In genomic region chr17:26958880-26959279, GRCm38 (mm10) we compare ENCODE assay signal across 26 mouse cellular contexts. TPM values are rescaled to one million over a fixed set of nuclear protein-coding genes. Genes with fewer than 3 reads are reported as not detected.
DNase-seq lines count a peak whose midpoint lies in the region; ATAC-seq and TF ChIP-seq lines count a peak whose summit lies in the region.
"Had no signal": no experiment of that assay in that cellular context is flagged by ENCODE, and none has a peak within 500 bp of the region (broad histone marks: within the 10 kb centered on the region; RNA-seq: fewer than 3 reads in every experiment).

No protein-coding gene starts in this region.

- H3K4me3 ChIP-seq in liver, postnatal 0 days (ENCODE audit: low read depth, low read length) = no peak overlapping the region
- no peak overlapping the region for H3K4me3 ChIP-seq in hindbrain, postnatal 0 days (ENCODE audit: low read length)
- H3K4me3 ChIP-seq: erythroblast, embryonic 14.5 days; forebrain, embryonic 12.5 days; hindbrain, embryonic 13.5 days had no signal

- 0 out of 2 replicates have a peak, but pooled peaks cover 3% of the 10 kb centered on the region for H3K36me3 ChIP-seq in liver, postnatal 0 days (replicated peaks; ENCODE audit: insufficient read depth, low read length)
- H3K36me3 ChIP-seq in hindbrain, postnatal 0 days (ENCODE audit: insufficient read depth, low read length) = peaks cover 77% of the 10 kb centered on the region

- no peak for ATAC-seq in liver, postnatal 0 days
- no peak for ATAC-seq in hindbrain, postnatal 0 days
- ATAC-seq: CD4-positive, CD25-positive, alpha-beta regulatory T cell, adult 4 months; inflammation-experienced regulatory T-cells, adult 6 months had no signal

- no peak overlapping the region for H3K27ac ChIP-seq in liver, postnatal 0 days (ENCODE audit: low read depth)
- H3K27ac ChIP-seq in hindbrain, postnatal 0 days = no peak overlapping the region
- H3K27ac ChIP-seq: forebrain, embryonic 12.5 days; hindbrain, embryonic 13.5 days; macrophage had no signal

- H3K9me3 ChIP-seq in liver, postnatal 0 days (ENCODE audit: low read length) = no peaks in the 10 kb centered on the region
- H3K9me3 ChIP-seq in hindbrain, postnatal 0 days (ENCODE audit: low read length) = no peaks in the 10 kb centered on the region
- H3K9me3 ChIP-seq: forebrain, embryonic 12.5 days; hindbrain, embryonic 13.5 days had no signal

- H3K27me3 ChIP-seq in liver, postnatal 0 days (ENCODE audit: insufficient read depth, low read length) = no peaks in the 10 kb centered on the region
- H3K27me3 ChIP-seq in hindbrain, postnatal 0 days (ENCODE audit: insufficient read depth, low read length) = no peaks in the 10 kb centered on the region
- H3K27me3 ChIP-seq: forebrain, embryonic 12.5 days; hindbrain, embryonic 13.5 days had no signal

- peak; percentile 88 for DNase-seq in heart, adult 11 months
- no peak for DNase-seq in heart, postnatal 4 days
- peak; percentile 67 to 74 for DNase-seq in right cerebral cortex, adult 2 months (ENCODE audit: low spot score in 2 of 2)
- no peak for DNase-seq in right cerebral cortex, postnatal 14 days
- no peak for DNase-seq in liver, postnatal 0 days
- DNase-seq in c-Kit-positive CD71-positive TER-119-positive erythroid progenitor cells, embryonic 14.5 days (ENCODE audit: low spot score) = no peak
- DNase-seq in hindbrain, postnatal 0 days (ENCODE audit: low spot score) = no peak
- DNase-seq: adrenal gland, postnatal 25 days; gastrocnemius, postnatal 25 days; heart, adult 18-20 months; heart, postnatal 36 days; kidney, adult 11 months; kidney, postnatal 14 days; left cerebral cortex, postnatal 4 days; lung, adult 2 months; lung, postnatal 10 days; midbrain, embryonic 14.5 days; spleen, adult 18-20 months; thymus, postnatal 14 days had no signal

- H3K4me1 ChIP-seq in liver, postnatal 0 days (ENCODE audit: insufficient read depth) = peaks cover 18% of the 10 kb centered on the region
- no peaks in the 10 kb centered on the region for H3K4me1 ChIP-seq in hindbrain, postnatal 0 days (ENCODE audit: insufficient read depth, low read length)

- no peak for TF ChIP-seq EP300 in liver, postnatal 0 days (IDR thresholded peaks at IDR 0.05; ENCODE audit: low read depth)

- no peak overlapping the region for H3K4me2 ChIP-seq in liver, postnatal 0 days (ENCODE audit: low read depth, low read length)
- H3K4me2 ChIP-seq in hindbrain, postnatal 0 days (ENCODE audit: low read depth, low read length) = no peak overlapping the region
- H3K4me2 ChIP-seq: forebrain, embryonic 12.5 days; heart, embryonic 11.5 days; hindbrain, embryonic 13.5 days had no signal

- TF ChIP-seq CTCF in liver, postnatal 0 days (IDR thresholded peaks at IDR 0.05; ENCODE audit: low read depth) = 0 out of 2 replicates have a peak, but pooled peaks have one; percentile 10
- no peak for TF ChIP-seq CTCF in hindbrain, postnatal 0 days (IDR thresholded peaks at IDR 0.05; ENCODE audit: low read depth)

- H3K9ac ChIP-seq in liver, postnatal 0 days (replicated peaks) = no peak overlapping the region
- no peak overlapping the region for H3K9ac ChIP-seq in hindbrain, postnatal 0 days (replicated peaks; ENCODE audit: low read length)
- H3K9ac ChIP-seq: forebrain, embryonic 12.5 days; hindbrain, embryonic 13.5 days had no signal

- 62% methylated on average over 5 of the region's 5 CpGs for whole genome bisulfite sequencing in liver, postnatal 0 days (ENCODE audit: insufficient replicate concordance)
- 74% methylated on average over 5 of the region's 5 CpGs for WGBS in hindbrain, postnatal 0 days

RNA-seq across cellular contexts. Expression of gene Zbtb9, which starts 14.1 kb away (rescaled TPM):
- 1 to 10 TPM; 3.9 to 5.5 TPM for total RNA-seq in heart, postnatal 4 days (2021)
- polyA plus RNA-seq in liver, postnatal 0 days (2015; fragmentation: Nextera tagmentation; extraction: Ambion mirVana) = 3.3 and 4.4 TPM in 2 replicates
- 21.4 and 22.7 TPM in 2 replicates for total RNA-seq in hindbrain, postnatal 0 days (2014; rRNA removed)
- 6.6 and 7.8 TPM in 2 replicates for polyA plus RNA-seq in hindbrain, postnatal 0 days (2015; fragmentation: Nextera tagmentation; extraction: Ambion mirVana)

RNA-seq across cellular contexts. Expression of gene Syngap1, which starts 17.8 kb away (rescaled TPM):
- total RNA-seq in heart, postnatal 4 days (2021) = 10 to 100 TPM; 12.6 to 13.4 TPM
- polyA plus RNA-seq in liver, postnatal 0 days (2015; fragmentation: Nextera tagmentation; extraction: Ambion mirVana) = 0.19 and 0.33 TPM in 2 replicates
- total RNA-seq in hindbrain, postnatal 0 days (2014; rRNA removed) = 53.4 and 74.2 TPM in 2 replicates
- polyA plus RNA-seq in hindbrain, postnatal 0 days (2015; fragmentation: Nextera tagmentation; extraction: Ambion mirVana) = 4.4 and 5.3 TPM in 2 replicates
- polyA plus RNA-seq: CD4-positive, CD25-positive, alpha-beta regulatory T cell, adult 4 months; inflammation-experienced regulatory T-cells, adult 6 months had no signal

RNA-seq across cellular contexts. Expression of gene Cuta, which starts 19.5 kb away (rescaled TPM):
- total RNA-seq in heart, postnatal 4 days (2021) = 100 to 1,000 TPM in 1 of 2 experiments, 10 to 100 TPM in 1; 97.2 to 106 TPM
- 83.4 and 87.1 TPM in 2 replicates for polyA plus RNA-seq in liver, postnatal 0 days (2015; fragmentation: Nextera tagmentation; extraction: Ambion mirVana)
- 59.0 and 63.8 TPM in 2 replicates for total RNA-seq in hindbrain, postnatal 0 days (2014; rRNA removed)
- polyA plus RNA-seq in hindbrain, postnatal 0 days (2015; fragmentation: Nextera tagmentation; extraction: Ambion mirVana) = 149 and 152 TPM in 2 replicates

RNA-seq across cellular contexts. Expression of gene Phf1, which starts 26.0 kb away (rescaled TPM):
- total RNA-seq in heart, postnatal 4 days (2021) = 1 to 10 TPM; 9.9 to 10.0 TPM
- 2.5 and 2.7 TPM in 2 replicates for polyA plus RNA-seq in liver, postnatal 0 days (2015; fragmentation: Nextera tagmentation; extraction: Ambion mirVana)
- total RNA-seq in hindbrain, postnatal 0 days (2014; rRNA removed) = 45.7 and 49.5 TPM in 2 replicates
- 30.0 and 30.8 TPM in 2 replicates for polyA plus RNA-seq in hindbrain, postnatal 0 days (2015; fragmentation: Nextera tagmentation; extraction: Ambion mirVana)

RNA-seq across cellular contexts. Expression of gene Kifc5b, which starts 42.0 kb away (rescaled TPM):
- total RNA-seq in heart, postnatal 4 days (2021) = 10 to 100 TPM; 15.0 to 15.2 TPM
- polyA plus RNA-seq in liver, postnatal 0 days (2015; fragmentation: Nextera tagmentation; extraction: Ambion mirVana) = 1.6 and 2.7 TPM in 2 replicates
- total RNA-seq in hindbrain, postnatal 0 days (2014; rRNA removed) = 1.6 and 4.7 TPM in 2 replicates
- 3.2 TPM in 2 replicates for polyA plus RNA-seq in hindbrain, postnatal 0 days (2015; fragmentation: Nextera tagmentation; extraction: Ambion mirVana)

Comparison
In these comparisons a context has a peak if more than half of its experiments do, and no peak if none do; other contexts are left out.
1. DNase-seq: peak in heart, adult 11 months (single experiment) and right cerebral cortex, adult 2 months (2 of 2); none in heart, postnatal 4 days (single experiment), right cerebral cortex, postnatal 14 days (single experiment), liver, postnatal 0 days (single experiment), c-Kit-positive CD71-positive TER-119-positive erythroid progenitor cells, embryonic 14.5 days (single experiment) and hindbrain, postnatal 0 days (single experiment).